Mouse (Mus musculus): ENCODE data around the gene Gm49387. TPM values are rescaled to one million over a fixed set of nuclear protein-coding genes. Genes with fewer than 3 reads are reported as not detected.

Gene Gm49387
- polyA plus RNA-seq, 1 experiment from 2014 or later: not detected

DNA sequence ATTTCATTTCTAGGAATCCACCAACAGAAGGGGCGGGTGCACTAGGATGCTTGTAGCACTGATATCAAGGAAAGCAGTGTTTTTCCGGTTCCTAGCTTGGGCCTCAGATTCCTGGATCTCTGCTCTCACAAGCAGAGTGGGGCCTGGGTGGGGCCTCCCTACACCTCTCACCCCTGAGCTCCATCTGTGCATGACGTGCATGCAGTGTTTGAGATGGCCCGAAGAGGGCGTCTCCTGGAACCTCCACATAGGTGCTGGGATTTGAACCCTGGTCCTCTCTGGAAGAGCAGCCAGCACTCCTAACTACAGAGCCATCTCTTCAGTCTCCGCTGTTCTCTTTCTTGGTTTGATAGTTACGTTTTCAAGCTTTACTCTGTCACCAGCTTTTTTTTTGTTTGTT lies 85.7 kb downstream of the Gm49387 start:
- 77% methylated on average over 7 of the region's 7 CpGs for WGBS
- no peaks in the 10 kb centered on the region for H3K9me3 ChIP-seq

DNA sequence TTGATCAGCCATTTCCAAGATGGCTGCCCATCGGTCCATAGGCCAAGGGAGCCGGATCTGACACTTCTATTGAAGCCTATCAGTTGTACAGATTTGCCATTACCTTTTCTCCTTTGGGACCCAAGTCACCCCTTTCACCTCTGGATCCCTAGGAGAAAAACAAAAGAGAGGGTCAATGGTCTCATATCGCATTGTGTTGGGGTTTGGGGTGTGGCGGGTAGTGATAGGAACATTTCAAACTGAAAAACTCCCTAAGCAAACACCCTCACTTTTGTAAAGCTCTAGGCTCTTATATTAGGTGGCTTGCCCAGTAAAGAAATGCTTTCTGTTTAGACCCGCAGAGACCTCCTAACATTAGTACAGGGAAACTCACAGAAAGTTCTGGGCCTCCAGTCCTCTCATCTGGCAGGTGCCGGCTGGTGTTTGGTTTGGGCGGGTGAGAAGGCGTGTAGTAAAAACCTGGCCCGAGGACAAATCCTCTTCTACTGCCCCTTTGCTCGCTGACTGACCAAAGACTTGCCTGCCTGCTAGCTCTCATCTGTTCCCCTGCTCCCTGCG lies 96.7 kb downstream of the Gm49387 start:
- WGBS: 72% methylated on average over 11 of the region's 11 CpGs

More for the DNA sequence above, 85.7 kb downstream of the Gm49387 start:
- Histone ChIP-seq H3K9ac (no peak overlapping the region), H3K4me2 (no peak overlapping the region), H3K27ac (replicated peaks) (no peak overlapping the region), H3K4me1 (peaks cover 33% of the 10 kb centered on the region), H3K4me3 (no peak overlapping the region), H3K27me3 (replicated peaks) (peaks cover 40% of the 10 kb centered on the region), H3K36me3 (no peaks in the 10 kb centered on the region)
- ATAC-seq (ENCODE audit: extremely low read depth, insufficient number of reproducible peaks, low FRiP score, low TSS enrichment): no peak

DNA sequence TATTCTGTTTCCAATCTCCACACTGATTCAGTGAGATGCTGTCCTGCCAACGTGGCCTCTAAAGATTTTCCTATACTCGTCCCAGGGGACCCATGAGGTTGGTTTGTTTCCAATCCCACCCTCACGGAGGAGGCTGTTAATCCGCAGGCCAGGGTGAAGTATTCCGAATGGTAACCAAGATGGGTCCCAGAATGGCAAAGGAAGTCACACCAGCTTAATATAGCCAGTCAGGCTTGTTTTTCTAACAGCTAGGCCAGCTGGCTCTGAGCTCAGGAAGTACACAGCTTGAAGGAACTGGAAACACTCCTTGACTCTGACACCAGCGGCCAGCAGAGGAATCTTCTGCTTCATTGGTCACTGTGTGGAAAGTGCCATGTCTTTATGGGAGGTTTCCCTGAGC lies 103.4 kb downstream of the Gm49387 start:
- Histone ChIP-seq H3K4me1 (peaks cover 5% of the 10 kb centered on the region; the same call in 1 of the 2 replicates), H3K9ac (no peak overlapping the region), H3K4me3 (no peak overlapping the region), H3K36me3 (0 out of 2 replicates have a peak, but pooled peaks cover 3% of the 10 kb centered on the region), H3K27ac (replicated peaks) (no peak overlapping the region), H3K4me2 (no peak overlapping the region), H3K27me3 (replicated peaks) (no peaks in the 10 kb centered on the region), H3K9me3 (no peaks in the 10 kb centered on the region)
- ATAC-seq (ENCODE audit: extremely low read depth, insufficient number of reproducible peaks, low FRiP score, low TSS enrichment): no peak
- 57% methylated on average over 6 of the region's 6 CpGs for WGBS

More for the DNA sequence above, 96.7 kb downstream of the Gm49387 start:
- no peak overlapping the region for H3K4me2 ChIP-seq
- peaks cover 11% of the 10 kb centered on the region for H3K36me3 ChIP-seq
- H3K9me3 ChIP-seq: no peaks in the 10 kb centered on the region
- no peak overlapping the region for H3K4me3 ChIP-seq
- H3K27ac ChIP-seq (replicated peaks): no peak overlapping the region
- no peak for ATAC-seq (ENCODE audit: extremely low read depth, insufficient number of reproducible peaks, low FRiP score, low TSS enrichment)
- peaks cover 11% of the 10 kb centered on the region; the same call in 1 of the 2 replicates for H3K27me3 ChIP-seq (replicated peaks)
- H3K9ac ChIP-seq: no peak overlapping the region
- H3K4me1 ChIP-seq: peaks cover 9% of the 10 kb centered on the region; the same call in 1 of the 2 replicates

DNA sequence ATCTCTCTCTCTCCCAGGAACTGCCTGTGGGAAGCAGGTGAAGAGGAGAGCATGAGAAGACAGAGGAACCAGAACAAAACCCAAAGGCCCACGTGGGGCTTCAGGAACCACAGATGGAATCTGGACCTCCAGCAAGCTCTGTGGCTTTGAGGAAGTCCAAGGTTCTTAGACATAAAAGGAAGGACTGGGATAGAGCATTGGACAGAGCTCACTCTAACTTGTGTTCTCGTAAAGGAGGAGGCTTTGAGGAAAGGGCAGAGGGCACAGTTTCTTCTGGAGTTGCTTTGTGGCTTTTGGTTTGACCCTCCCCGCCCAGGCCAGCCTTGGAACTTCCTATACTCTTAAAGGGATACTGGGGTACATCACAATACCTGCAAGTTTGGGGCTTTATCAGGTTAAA lies 108.0 kb downstream of the Gm49387 start:
- Histone ChIP-seq H3K9me3 (no peaks in the 10 kb centered on the region), H3K36me3 (0 out of 2 replicates have a peak, but pooled peaks cover 3% of the 10 kb centered on the region), H3K27me3 (replicated peaks) (0 out of 2 replicates have a peak, but pooled peaks cover 4% of the 10 kb centered on the region), H3K27ac (replicated peaks) (no peak overlapping the region), H3K4me2 (no peak overlapping the region), H3K4me1 (peaks cover 7% of the 10 kb centered on the region; the same call in 1 of the 2 replicates), H3K4me3 (no peak overlapping the region), H3K9ac (no peak overlapping the region)
- WGBS: 63% methylated on average over 3 of the region's 3 CpGs
- no peak for ATAC-seq (ENCODE audit: extremely low read depth, insufficient number of reproducible peaks, low FRiP score, low TSS enrichment)

DNA sequence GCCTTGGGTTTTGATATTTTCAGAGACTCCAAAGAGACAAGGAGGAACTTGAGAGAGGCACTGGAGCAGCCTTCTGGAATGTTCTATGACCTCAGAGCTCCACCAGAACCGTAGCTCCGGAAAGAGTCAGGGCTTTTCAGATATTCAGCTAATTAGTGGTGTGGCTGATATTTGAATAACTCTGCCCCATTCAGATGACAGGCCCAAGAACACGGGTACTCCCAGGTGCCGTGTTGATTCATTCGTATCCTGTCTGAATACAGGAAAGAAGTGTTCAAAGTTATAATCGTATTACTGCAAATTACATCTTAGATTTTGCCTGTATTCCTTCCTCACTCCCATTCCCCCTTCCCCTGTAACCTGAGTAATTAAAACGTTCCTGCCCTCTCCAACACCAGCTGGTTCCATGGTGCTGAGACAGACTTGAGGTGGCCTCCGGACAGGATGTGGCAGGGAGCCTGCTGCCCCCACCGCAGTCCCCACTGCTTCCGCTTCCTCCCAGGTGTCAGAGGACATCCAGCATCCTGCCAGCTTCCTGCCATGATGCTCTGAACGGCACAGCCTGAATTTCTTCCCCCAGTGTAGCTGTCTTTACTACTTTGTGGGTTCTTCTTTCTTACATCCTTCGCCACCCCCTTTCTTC lies 109.1 kb downstream of the Gm49387 start:
- Histone ChIP-seq H3K36me3 (0 out of 2 replicates have a peak, but pooled peaks cover 3% of the 10 kb centered on the region), H3K9ac (no peak overlapping the region), H3K27me3 (replicated peaks) (0 out of 2 replicates have a peak, but pooled peaks cover 4% of the 10 kb centered on the region), H3K4me2 (no peak overlapping the region), H3K4me3 (no peak overlapping the region), H3K27ac (replicated peaks) (peak overlapping the region; percentile 10; the same call in 1 of the 2 replicates), H3K9me3 (no peaks in the 10 kb centered on the region), H3K4me1 (peaks cover 7% of the 10 kb centered on the region; the same call in 1 of the 2 replicates)
- ATAC-seq (ENCODE audit: extremely low read depth, insufficient number of reproducible peaks, low FRiP score, low TSS enrichment): no peak
- 50% methylated on average over 12 of the region's 12 CpGs for WGBS

DNA sequence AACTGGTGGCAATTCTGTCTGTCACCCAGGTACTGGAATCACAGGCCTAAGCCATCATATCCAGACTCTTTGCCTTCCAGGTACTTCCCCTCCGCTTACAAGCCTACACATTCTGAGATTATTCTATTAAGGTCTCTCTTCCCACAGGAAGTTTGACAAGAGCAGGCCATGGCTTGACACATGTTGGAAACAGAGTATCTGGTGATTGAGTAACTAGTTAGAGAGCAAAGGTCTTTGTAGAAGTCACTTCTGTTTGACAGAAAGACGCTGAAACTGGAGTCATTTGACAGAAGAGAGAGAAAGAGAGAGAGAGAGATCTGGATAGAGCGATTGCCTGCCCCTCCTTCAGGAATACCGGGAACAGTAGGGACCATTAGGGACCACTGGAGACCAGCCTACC lies 109.8 kb downstream of the Gm49387 start:
- no peak for ATAC-seq (ENCODE audit: extremely low read depth, insufficient number of reproducible peaks, low FRiP score, low TSS enrichment)
- Histone ChIP-seq H3K27ac (replicated peaks) (no peak overlapping the region), H3K27me3 (replicated peaks) (0 out of 2 replicates have a peak, but pooled peaks cover 4% of the 10 kb centered on the region), H3K36me3 (peaks cover 7% of the 10 kb centered on the region), H3K4me1 (peaks cover 7% of the 10 kb centered on the region; the same call in 1 of the 2 replicates), H3K4me3 (no peak overlapping the region), H3K9ac (no peak overlapping the region), H3K4me2 (no peak overlapping the region), H3K9me3 (no peaks in the 10 kb centered on the region)
- 72% methylated on average over 4 of the region's 4 CpGs for WGBS

DNA sequence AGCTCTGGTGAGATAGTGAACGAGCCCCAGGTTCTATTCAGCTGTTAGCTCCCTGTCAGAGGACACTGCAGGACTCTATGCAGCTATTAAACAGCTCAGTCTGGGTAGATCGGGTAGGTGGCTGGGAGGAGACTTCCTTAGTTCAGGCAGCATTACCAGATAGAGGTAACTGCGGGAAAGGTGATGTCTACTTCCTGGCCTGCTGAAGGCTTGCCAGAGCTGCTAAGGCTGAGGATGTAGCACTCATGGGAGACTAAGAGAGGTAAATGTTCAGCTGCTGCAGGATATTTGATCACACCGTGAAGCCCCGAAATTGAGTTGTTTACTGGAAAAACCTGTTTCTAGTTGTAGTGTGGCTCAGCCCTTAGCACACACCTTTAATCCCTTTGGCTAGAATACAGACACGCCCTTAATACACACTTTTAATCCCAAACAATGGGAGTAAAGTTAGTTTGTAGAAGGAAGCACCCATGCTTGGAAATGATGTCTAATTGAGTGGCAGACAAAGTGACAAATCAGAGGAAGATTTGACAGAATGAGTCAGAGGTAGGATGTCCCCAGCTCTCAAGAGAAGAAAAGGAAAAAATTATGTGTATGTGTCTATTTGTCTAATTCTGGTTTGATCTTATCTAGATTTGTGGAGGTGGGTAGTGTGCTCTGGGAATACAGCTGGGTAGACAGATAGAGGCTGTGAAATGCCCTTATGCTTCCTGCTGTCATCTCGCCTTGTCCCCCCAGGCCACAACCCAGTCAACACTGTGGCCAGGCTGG lies 115.5 kb downstream of the Gm49387 start:
- Histone ChIP-seq H3K4me1 (no peaks in the 10 kb centered on the region), H3K27me3 (replicated peaks) (0 out of 2 replicates have a peak, but pooled peaks cover 4% of the 10 kb centered on the region), H3K4me3 (no peak overlapping the region), H3K4me2 (no peak overlapping the region), H3K9me3 (no peaks in the 10 kb centered on the region), H3K9ac (no peak overlapping the region), H3K27ac (replicated peaks) (no peak overlapping the region), H3K36me3 (peaks cover 15% of the 10 kb centered on the region)
- WGBS: 61% methylated on average over 7 of the region's 7 CpGs
- no peak for ATAC-seq (ENCODE audit: extremely low read depth, insufficient number of reproducible peaks, low FRiP score, low TSS enrichment)

DNA sequence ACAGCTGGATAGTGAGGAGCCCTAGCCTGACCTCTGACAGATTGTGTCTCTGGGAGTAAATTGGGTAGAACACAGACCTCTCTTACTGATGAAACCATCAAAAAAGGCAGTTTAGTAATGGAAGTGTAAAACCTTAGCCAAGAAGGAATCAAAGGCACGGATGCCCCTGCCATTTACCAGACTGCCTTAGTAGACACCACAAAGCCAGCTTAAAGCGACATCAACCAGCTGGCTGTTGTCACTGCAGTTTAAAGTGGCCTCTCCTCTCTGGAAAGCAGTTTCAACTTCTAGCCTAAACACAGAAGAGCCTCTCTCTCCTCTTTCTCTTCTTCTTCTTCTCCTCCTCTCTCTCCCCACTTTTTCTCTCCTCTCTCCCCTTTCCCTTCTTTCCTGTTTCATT lies 119.4 kb downstream of the Gm49387 start:
- Histone ChIP-seq H3K4me3 (no peak overlapping the region), H3K9me3 (no peaks in the 10 kb centered on the region), H3K27me3 (replicated peaks) (no peaks in the 10 kb centered on the region), H3K4me2 (no peak overlapping the region), H3K9ac (no peak overlapping the region), H3K27ac (replicated peaks) (no peak overlapping the region), H3K4me1 (peaks cover 7% of the 10 kb centered on the region; the same call in 1 of the 2 replicates), H3K36me3 (peaks cover 15% of the 10 kb centered on the region)
- no peak for ATAC-seq (ENCODE audit: extremely low read depth, insufficient number of reproducible peaks, low FRiP score, low TSS enrichment)
- WGBS: 46% methylated on average over 2 of the region's 2 CpGs

DNA sequence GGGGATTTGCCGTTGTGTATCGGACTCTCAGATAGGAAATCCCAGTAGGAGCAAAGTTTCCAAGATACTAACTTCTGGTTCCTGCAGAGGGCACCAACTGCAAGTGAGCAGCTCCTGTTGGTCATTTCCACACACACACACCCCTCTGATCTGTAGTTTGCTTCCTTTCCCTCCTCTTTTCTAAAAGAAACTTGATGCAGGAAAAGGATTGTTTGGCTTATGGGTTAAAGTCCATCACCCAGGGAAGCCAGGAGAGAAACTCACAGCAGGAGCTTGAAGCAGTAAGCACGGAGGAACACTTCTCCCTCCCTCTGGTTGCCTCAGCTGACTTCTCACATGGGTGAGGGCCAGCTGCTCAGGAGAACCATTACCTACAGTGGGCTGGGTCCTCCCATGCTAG lies 121.5 kb downstream of the Gm49387 start:
- Histone ChIP-seq H3K4me3 (no peak overlapping the region), H3K9ac (no peak overlapping the region), H3K27me3 (replicated peaks) (no peaks in the 10 kb centered on the region), H3K4me2 (peak overlapping the region; percentile 39; the same call in 1 of the 2 replicates), H3K27ac (replicated peaks) (no peak overlapping the region), H3K4me1 (peaks cover 7% of the 10 kb centered on the region; the same call in 1 of the 2 replicates), H3K9me3 (peaks cover 10% of the 10 kb centered on the region; the same call in 1 of the 2 replicates), H3K36me3 (peaks cover 6% of the 10 kb centered on the region; the same call in 1 of the 2 replicates)
- no peak for ATAC-seq (ENCODE audit: extremely low read depth, insufficient number of reproducible peaks, low FRiP score, low TSS enrichment)
- WGBS: 28% methylated on average over 3 of the region's 3 CpGs

DNA sequence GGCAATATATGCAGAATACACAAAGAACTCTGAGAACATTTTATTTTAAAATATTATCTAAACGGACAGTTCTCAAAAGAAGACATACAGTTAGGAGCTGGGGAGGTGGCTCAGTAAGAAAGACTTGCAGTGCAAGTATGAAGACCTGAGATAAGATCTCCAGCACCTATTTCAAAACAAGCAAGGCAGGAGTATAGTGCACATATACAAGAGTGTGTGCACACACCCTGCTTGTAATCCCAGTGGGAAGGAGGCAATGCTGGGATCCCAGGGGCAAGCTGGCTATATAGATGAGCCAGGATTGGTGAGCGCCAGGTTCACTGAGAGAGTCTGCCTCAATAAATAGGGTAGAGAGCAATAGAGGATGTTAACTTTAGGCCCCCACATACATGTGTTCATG lies 124.8 kb downstream of the Gm49387 start:
- WGBS: 79% methylated on average over 2 of the region's 2 CpGs
- H3K4me2 ChIP-seq: no peak overlapping the region
- H3K27ac ChIP-seq (replicated peaks): no peak overlapping the region
- peaks cover 13% of the 10 kb centered on the region; the same call in 1 of the 2 replicates for H3K36me3 ChIP-seq
- H3K27me3 ChIP-seq (replicated peaks): no peaks in the 10 kb centered on the region
- peaks cover 7% of the 10 kb centered on the region; the same call in 1 of the 2 replicates for H3K4me1 ChIP-seq
- ATAC-seq (ENCODE audit: extremely low read depth, insufficient number of reproducible peaks, low FRiP score, low TSS enrichment): no peak
- peaks cover 10% of the 10 kb centered on the region; the same call in 1 of the 2 replicates for H3K9me3 ChIP-seq
- H3K4me3 ChIP-seq: no peak overlapping the region
- H3K9ac ChIP-seq: no peak overlapping the region

DNA sequence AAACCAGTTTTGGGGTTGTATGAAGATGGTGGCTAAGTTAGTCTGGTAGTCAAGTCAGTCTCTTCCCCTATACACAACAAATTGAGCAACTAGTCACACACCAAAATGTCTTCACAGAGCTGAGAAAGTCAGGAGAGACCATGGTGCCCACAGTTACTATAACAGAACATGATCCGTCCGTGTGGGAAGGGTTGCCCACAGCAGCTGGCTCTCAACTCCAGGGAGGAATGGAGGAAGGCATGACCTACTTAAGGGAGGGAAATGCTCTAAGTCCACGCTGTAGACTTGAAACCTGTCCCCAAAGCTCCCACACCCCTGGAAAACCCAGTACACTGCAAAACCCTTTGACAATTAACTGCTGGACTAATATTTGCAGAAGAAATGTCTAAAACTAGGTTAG lies 130.4 kb downstream of the Gm49387 start:
- no peak for ATAC-seq (ENCODE audit: extremely low read depth, insufficient number of reproducible peaks, low FRiP score, low TSS enrichment)

More for the DNA sequence above, 130.4 kb downstream of the Gm49387 start:
- H3K9ac ChIP-seq: no peak overlapping the region
- no peaks in the 10 kb centered on the region for H3K27me3 ChIP-seq (replicated peaks)
- 0 out of 2 replicates have a peak, but pooled peaks cover 6% of the 10 kb centered on the region for H3K4me1 ChIP-seq
- peaks cover 10% of the 10 kb centered on the region; the same call in 1 of the 2 replicates for H3K9me3 ChIP-seq
- H3K36me3 ChIP-seq: peaks cover 63% of the 10 kb centered on the region
- no peak overlapping the region for H3K4me2 ChIP-seq
- H3K4me3 ChIP-seq: no peak overlapping the region
- H3K27ac ChIP-seq (replicated peaks): no peak overlapping the region
- WGBS: 89% methylated on average over 3 of the region's 3 CpGs

Measured in heart, embryonic 13.5 days (tissue).